Mouse (Mus musculus) midbrain, embryonic 15.5 days (tissue): Measurements from ENCODE around the gene Ibtk. TPM values are rescaled to one million over a fixed set of nuclear protein-coding genes. Genes with fewer than 3 reads are reported as not detected.

Source experiments
- ATAC-seq: fragments of 200-750 bp; cut with Nextera tagmentation; replicated peaks from 2 replicates; pipeline ENCODE4 v1.8.0; 2017; ENCODE audit warnings: moderate TSS enrichment
- H3K27ac ChIP-seq: fragments of 300-500 bp; sonication (generic); 2 replicates; pipeline ENCODE4 v1.5.1; 2015; ENCODE audit warnings: mild to moderate bottlenecking, inconsistent platforms
- H3K27me3 ChIP-seq: fragments of 300-500 bp; sonication (generic); replicated peaks from 2 replicates; pipeline ENCODE4 v1.6.1; 2015; ENCODE audit warnings: inconsistent platforms
- H3K36me3 ChIP-seq: fragments of 300-500 bp; sonication (generic); replicated peaks from 2 replicates; pipeline ENCODE4 v1.6.1; 2015; ENCODE audit warnings: inconsistent platforms
- H3K4me1 ChIP-seq: fragments of 300-500 bp; sonication (generic); 2 replicates; pipeline ENCODE4 v1.6.1; 2015; ENCODE audit warnings: inconsistent platforms
- H3K4me2 ChIP-seq: fragments of 300-500 bp; sonication (generic); 2 replicates; pipeline ENCODE4 v1.6.1; 2015; ENCODE audit warnings: inconsistent platforms, mild to moderate bottlenecking, moderate library complexity
- H3K4me3 ChIP-seq: fragments of 300-500 bp; sonication (generic); 2 replicates; pipeline ENCODE4 v1.5.1; 2015; ENCODE audit warnings: mild to moderate bottlenecking, inconsistent platforms
- H3K9ac ChIP-seq: fragments of 300-500 bp; sonication (generic); 2 replicates; pipeline ENCODE4 v1.6.1; 2015; ENCODE audit warnings: mild to moderate bottlenecking, inconsistent platforms
- H3K9me3 ChIP-seq: fragments of 300-500 bp; sonication (generic); 2 replicates; pipeline ENCODE4 v1.6.1; 2016; ENCODE audit warnings: inconsistent platforms
- WGBS: fragments of 180-500 bp; shearing (Covaris S2); methylation state at CpG from one replicate; pipeline ENCODE4 v1.1.7; 2015; ENCODE audit warnings: mixed read lengths; 5-methylcytosine and 5-hydroxymethylcytosine counted together
- polyA plus RNA-seq: library from polyadenylated mRNA; unstranded; fragments of >200 nt; fragmentation: Nextera tagmentation; extraction: Ambion mirVana; gene quantifications from 2 replicates; pipeline ENCODE4 v1.2.1, GENCODE M21; 2015

Ibtk gene
- polyA plus RNA-seq, 1 experiment from 2014 or later = 32.3 TPM

GRCm38 (mm10) chr9:85693231-85694116 is 55.7 kb downstream of the Ibtk start:
- H3K4me2 ChIP-seq = no peak overlapping the region
- no peaks in the 10 kb centered on the region for H3K27me3 ChIP-seq
- H3K36me3 ChIP-seq = peaks cover 23% of the 10 kb centered on the region; the same call in 1 of the 2 replicates
- H3K9ac ChIP-seq = no peak overlapping the region
- no peaks in the 10 kb centered on the region for H3K4me1 ChIP-seq
- ATAC-seq = peak; percentile 94
- no peak overlapping the region for H3K27ac ChIP-seq
- no peak overlapping the region for H3K4me3 ChIP-seq
- 59% methylated on average over 6 of the region's 6 CpGs for WGBS
- no peaks in the 10 kb centered on the region for H3K9me3 ChIP-seq

DNA sequence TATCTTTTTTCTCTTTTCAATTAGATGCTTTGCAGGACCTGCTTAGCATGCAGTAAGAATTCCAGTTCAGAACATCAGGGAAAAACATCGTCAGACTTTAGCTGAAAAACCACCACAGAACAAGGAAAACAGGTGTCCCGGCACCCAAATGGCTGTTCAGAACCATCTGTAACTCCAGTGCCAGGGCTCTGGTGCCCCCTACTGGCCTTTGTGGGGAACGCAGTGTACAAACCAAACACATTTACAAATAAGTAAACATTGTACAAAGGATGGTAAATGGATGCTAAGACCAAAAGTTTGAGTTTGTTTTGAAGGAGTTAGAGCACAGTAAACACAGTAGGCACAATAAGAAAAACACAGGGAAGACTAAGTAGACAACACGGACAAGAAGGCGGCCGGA is 64.1 kb downstream of the Ibtk start:
- no peak overlapping the region for H3K4me3 ChIP-seq
- H3K36me3 ChIP-seq = peaks cover 15% of the 10 kb centered on the region; the same call in 1 of the 2 replicates
- H3K27ac ChIP-seq = no peak overlapping the region
- no peak overlapping the region for H3K9ac ChIP-seq
- no peak for ATAC-seq
- H3K4me2 ChIP-seq = no peak overlapping the region
- WGBS = 83% methylated on average over 6 of the region's 6 CpGs
- no peaks in the 10 kb centered on the region for H3K4me1 ChIP-seq
- no peaks in the 10 kb centered on the region for H3K27me3 ChIP-seq
- no peaks in the 10 kb centered on the region for H3K9me3 ChIP-seq

- Histone ChIP-seq H3K9me3 (no peaks in the 10 kb centered on the region), H3K36me3 (no peaks in the 10 kb centered on the region), H3K9ac (no peak overlapping the region), H3K4me3 (no peak overlapping the region), H3K4me2 (no peak overlapping the region), H3K27me3 (no peaks in the 10 kb centered on the region), H3K4me1 (peaks cover 6% of the 10 kb centered on the region), H3K27ac (no peak overlapping the region)
- WGBS = 85% methylated on average over 10 of the region's 10 CpGs
- ATAC-seq = no peak
Measured at GRCm38 (mm10) chr9:85675131-85675905, 73.8 kb downstream of the Ibtk start.

GRCm38 (mm10) chr9:85673907-85674481 is 75.1 kb downstream of the Ibtk start:
- no peaks in the 10 kb centered on the region for H3K27me3 ChIP-seq
- H3K9me3 ChIP-seq = no peaks in the 10 kb centered on the region
- WGBS = 37% methylated on average over 15 of the region's 15 CpGs
- no peak overlapping the region for H3K4me3 ChIP-seq
- H3K4me2 ChIP-seq = peak overlapping the region; percentile 13; the same call in 1 of the 2 replicates
- peaks cover 6% of the 10 kb centered on the region for H3K4me1 ChIP-seq
- H3K36me3 ChIP-seq = no peaks in the 10 kb centered on the region
- no peak overlapping the region for H3K27ac ChIP-seq
- peak; percentile 67 for ATAC-seq
- no peak overlapping the region for H3K9ac ChIP-seq

DNA sequence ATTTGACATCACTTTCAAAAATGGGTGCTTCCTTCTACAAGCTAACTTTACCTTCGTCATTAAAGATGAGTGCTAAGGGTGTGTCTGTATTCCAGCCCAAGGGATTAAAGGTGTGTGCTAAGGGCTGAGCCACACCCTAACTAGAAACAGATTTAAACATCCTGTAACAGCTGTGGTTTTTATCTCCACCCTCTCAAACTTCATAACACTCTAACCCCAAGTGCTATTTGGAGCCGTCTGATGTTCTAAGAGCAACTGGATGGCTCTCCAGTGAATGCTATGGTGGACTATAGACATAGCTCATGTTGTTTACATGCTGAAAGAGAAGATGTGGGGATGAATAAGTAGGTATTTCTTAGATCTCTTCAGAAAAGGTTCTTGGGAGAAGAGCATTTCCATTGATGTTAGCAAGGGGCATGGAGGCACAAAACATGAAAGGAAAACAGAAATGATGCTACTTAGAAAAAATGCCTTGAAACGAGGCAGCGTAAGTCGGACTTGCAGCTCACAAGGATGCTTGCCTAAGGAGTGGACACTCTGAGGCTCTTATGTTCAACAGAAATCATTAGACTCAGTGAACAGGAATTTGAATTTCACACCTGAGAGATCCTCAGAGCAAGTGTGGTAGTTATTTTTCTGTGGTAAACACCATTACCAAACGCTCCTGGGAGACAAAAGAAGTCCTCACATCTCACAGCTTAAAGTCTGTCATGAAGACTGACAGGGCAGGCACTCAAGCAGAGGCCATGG is 77.4 kb downstream of the Ibtk start:
- H3K36me3 ChIP-seq = no peaks in the 10 kb centered on the region
- 84% methylated on average over 6 of the region's 6 CpGs for WGBS
- H3K9ac ChIP-seq = no peak overlapping the region
- no peak overlapping the region for H3K4me2 ChIP-seq
- peaks cover 6% of the 10 kb centered on the region for H3K4me1 ChIP-seq
- no peak overlapping the region for H3K4me3 ChIP-seq
- no peaks in the 10 kb centered on the region for H3K9me3 ChIP-seq
- H3K27me3 ChIP-seq = no peaks in the 10 kb centered on the region
- ATAC-seq = no peak
- no peak overlapping the region for H3K27ac ChIP-seq

- no peak for ATAC-seq
- no peaks in the 10 kb centered on the region for H3K36me3 ChIP-seq
- H3K9ac ChIP-seq = no peak overlapping the region
- no peak overlapping the region for H3K4me2 ChIP-seq
- no peaks in the 10 kb centered on the region for H3K9me3 ChIP-seq
- no peak overlapping the region for H3K4me3 ChIP-seq
- 59% methylated on average over 1 of the region's 1 CpGs for WGBS
- H3K27me3 ChIP-seq = no peaks in the 10 kb centered on the region
- H3K4me1 ChIP-seq = no peaks in the 10 kb centered on the region
- no peak overlapping the region for H3K27ac ChIP-seq
Measured at GRCm38 (mm10) chr9:85664316-85664715, 84.8 kb downstream of the Ibtk start.

DNA sequence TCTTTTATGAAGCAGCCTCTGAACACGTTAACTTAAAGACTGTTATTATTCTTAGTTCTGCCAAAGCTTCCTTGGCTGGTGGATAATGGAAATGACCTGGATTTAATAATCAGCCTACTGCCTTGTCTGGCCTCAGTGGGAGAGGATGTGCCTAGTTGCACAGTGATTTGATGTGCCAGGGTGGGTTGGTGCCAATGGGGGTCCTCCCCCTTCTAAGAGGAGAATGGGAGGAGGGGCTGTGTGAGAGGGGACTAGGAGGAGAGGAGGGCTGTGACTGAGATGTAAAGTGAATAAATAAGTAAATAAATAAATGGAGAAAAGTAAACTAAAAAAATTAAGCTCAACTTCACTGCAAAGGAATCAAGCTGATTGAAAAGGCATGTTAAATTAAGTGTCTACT is 85.3 kb downstream of the Ibtk start:
- ATAC-seq = no peak
- H3K9me3 ChIP-seq = no peaks in the 10 kb centered on the region
- H3K9ac ChIP-seq = no peak overlapping the region
- H3K4me2 ChIP-seq = no peak overlapping the region
- no peak overlapping the region for H3K27ac ChIP-seq
- no peaks in the 10 kb centered on the region for H3K27me3 ChIP-seq
- no peaks in the 10 kb centered on the region for H3K4me1 ChIP-seq
- H3K4me3 ChIP-seq = no peak overlapping the region
- H3K36me3 ChIP-seq = no peaks in the 10 kb centered on the region
- WGBS = 46% methylated on average over 1 of the region's 1 CpGs

GRCm38 (mm10) chr9:85663091-85663490 is 86.0 kb downstream of the Ibtk start:
- H3K27ac ChIP-seq = no peak overlapping the region
- ATAC-seq = no peak
- H3K4me3 ChIP-seq = no peak overlapping the region
- H3K4me2 ChIP-seq = no peak overlapping the region
- no peaks in the 10 kb centered on the region for H3K36me3 ChIP-seq
- 26% methylated on average over 8 of the region's 8 CpGs for WGBS
- no peaks in the 10 kb centered on the region for H3K27me3 ChIP-seq
- H3K9ac ChIP-seq = no peak overlapping the region
- no peaks in the 10 kb centered on the region for H3K4me1 ChIP-seq
- no peaks in the 10 kb centered on the region for H3K9me3 ChIP-seq

DNA sequence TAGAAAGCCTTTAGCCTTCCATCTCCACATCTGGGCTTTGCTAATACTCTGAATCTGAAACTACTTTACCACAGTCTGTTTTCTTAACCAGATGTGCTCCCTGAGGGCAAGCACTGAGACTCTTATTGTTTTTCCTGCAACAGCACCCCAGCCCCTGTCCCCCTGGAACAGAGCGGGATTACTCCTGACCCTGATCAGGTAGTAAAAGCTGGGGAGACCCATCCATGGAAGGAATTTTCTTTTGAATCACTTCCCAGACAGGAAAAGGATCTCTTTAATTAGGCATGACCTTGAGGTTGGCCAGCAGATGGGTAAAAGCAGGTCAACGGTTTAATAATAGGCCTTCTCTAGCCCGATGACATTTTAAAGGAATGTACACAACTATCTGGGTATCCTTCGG is 95.7 kb downstream of the Ibtk start:
- ATAC-seq = no peak
- 81% methylated on average over 4 of the region's 4 CpGs for WGBS
- no peaks in the 10 kb centered on the region for H3K27me3 ChIP-seq

GRCm38 (mm10) chr9:85638276-85638675 is 110.9 kb downstream of the Ibtk start:
- H3K27me3 ChIP-seq = no peaks in the 10 kb centered on the region
- no peaks in the 10 kb centered on the region for H3K4me1 ChIP-seq
- no peak for ATAC-seq
- 75% methylated on average over 2 of the region's 2 CpGs for WGBS
- no peak overlapping the region for H3K27ac ChIP-seq
- H3K9me3 ChIP-seq = no peaks in the 10 kb centered on the region
- H3K36me3 ChIP-seq = no peaks in the 10 kb centered on the region
- no peak overlapping the region for H3K4me3 ChIP-seq
- no peak overlapping the region for H3K4me2 ChIP-seq
- H3K9ac ChIP-seq = no peak overlapping the region

More for the DNA sequence above, 95.7 kb downstream of the Ibtk start:
- Histone ChIP-seq H3K4me2 (no peak overlapping the region), H3K9ac (no peak overlapping the region), H3K4me1 (no peaks in the 10 kb centered on the region), H3K9me3 (no peaks in the 10 kb centered on the region), H3K27ac (no peak overlapping the region), H3K36me3 (no peaks in the 10 kb centered on the region), H3K4me3 (no peak overlapping the region)
